Mouse (Mus musculus) adrenal gland, adult 2 months (tissue): ENCODE data around the gene Tpr. TPM values are rescaled to one million over a fixed set of nuclear protein-coding genes. Genes with fewer than 3 reads are reported as not detected.

Experiments
- DNase-seq: peaks from one replicate; pipeline ENCODE4 v3.0.0; 2021
- long read RNA-seq: library from polyadenylated mRNA; stranded (forward); transcript quantifications from one replicate; pipeline ENCODE4 v2.0.0, GENCODE M21; 2021
- polyA plus RNA-seq: library from polyadenylated mRNA; depleted of rRNA; stranded (reverse); fragments of >200 nt; gene quantifications from 2 replicates; pipeline ENCODE4 v1.2.3, GENCODE M21; 2012; rRNA removed
- total RNA-seq, 2 experiments: library from RNA; stranded (reverse); gene quantifications; 2 replicates each; pipeline ENCODE4 v1.2.3; 2021

Tpr gene
- 100 to 1,000 TPM in 1 of 2 experiments, 10 to 100 TPM in 1; 94.9 to 145 TPM for total RNA-seq
- 24.7 and 30.7 TPM in 2 replicates for polyA plus RNA-seq
- long read RNA-seq, full-length matches to known transcripts, result 2 of 5 reads
- long read RNA-seq, partial matches to known transcripts, result 3 of 5 reads
- long read RNA-seq, other reads (novel, unspliced or antisense), result 0 of 5 reads

- peak; percentile 98 for DNase-seq
Measured at GRCm38 (mm10) chr1:150392638-150393487, at the start of gene Tpr, which contains the start of gene Odr4. Gene Tpr (plus strand): TSS chr1:150392838. Gene Odr4 (minus strand): TSS chr1:150393080.

- no peak for DNase-seq
Measured at GRCm38 (mm10) chr1:150360864-150361263, 31.8 kb upstream of the Tpr start.

- no peak for DNase-seq
Measured at GRCm38 (mm10) chr1:150372895-150373294, 19.7 kb upstream of the Tpr start.

DNA sequence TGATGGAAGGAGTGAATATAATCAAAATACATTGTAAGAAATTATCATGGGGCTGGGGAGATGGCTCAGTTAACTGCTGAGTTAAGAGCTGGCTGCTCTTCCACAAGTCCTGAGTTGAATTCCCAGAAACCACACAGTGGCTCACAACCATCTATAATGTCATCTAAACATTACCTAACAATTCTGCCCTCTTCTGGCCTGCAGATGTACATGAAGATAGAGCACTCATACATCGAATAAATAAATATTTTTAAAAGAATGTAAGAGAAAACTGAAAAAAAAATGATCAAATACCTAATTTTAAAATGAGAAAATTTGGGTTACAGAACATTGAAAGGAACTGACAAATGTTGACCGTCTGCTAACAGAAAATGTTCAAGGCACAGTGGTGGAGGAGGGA lies 18.4 kb upstream of the Tpr start:
- no peak for DNase-seq

DNA sequence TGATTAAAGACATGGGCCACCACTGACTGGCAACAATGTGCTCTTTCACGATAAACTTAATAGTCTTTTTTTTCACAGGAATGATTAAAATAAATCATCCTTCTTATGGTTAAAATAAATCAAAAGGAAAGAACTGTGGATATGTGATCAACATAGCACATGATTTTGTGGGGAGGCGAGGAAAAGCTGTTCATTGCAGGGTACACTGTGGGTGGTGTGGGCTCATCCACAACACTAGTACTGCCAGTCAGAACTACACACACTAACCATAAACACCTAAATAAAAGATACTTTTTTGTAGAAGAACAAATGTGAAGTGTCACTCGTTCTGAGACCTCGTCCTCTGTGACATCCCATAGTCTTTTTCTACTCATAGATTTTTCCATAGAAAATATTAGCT lies 8.5 kb upstream of the Tpr start:
- DNase-seq, result no peak

DNA sequence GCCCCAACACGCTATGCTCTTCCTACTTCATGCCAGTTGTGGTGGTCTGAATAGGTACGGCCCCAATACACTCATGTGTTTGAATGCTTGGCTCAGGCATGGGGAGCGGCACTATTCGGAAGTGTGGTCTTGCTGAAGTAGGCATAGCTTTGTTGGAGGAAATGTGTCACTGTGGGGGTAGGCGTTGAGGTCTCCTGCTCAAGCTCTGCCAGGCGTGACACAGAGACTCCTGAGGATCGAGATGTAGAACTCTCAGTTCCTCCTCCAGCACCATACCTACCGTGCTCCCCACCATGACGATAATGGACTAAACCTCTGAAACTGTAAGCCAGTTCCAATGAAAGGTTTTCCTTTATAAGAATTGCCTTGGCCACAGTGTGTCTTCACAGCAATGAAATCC lies 5.1 kb upstream of the Tpr start:
- DNase-seq, result no peak

DNA sequence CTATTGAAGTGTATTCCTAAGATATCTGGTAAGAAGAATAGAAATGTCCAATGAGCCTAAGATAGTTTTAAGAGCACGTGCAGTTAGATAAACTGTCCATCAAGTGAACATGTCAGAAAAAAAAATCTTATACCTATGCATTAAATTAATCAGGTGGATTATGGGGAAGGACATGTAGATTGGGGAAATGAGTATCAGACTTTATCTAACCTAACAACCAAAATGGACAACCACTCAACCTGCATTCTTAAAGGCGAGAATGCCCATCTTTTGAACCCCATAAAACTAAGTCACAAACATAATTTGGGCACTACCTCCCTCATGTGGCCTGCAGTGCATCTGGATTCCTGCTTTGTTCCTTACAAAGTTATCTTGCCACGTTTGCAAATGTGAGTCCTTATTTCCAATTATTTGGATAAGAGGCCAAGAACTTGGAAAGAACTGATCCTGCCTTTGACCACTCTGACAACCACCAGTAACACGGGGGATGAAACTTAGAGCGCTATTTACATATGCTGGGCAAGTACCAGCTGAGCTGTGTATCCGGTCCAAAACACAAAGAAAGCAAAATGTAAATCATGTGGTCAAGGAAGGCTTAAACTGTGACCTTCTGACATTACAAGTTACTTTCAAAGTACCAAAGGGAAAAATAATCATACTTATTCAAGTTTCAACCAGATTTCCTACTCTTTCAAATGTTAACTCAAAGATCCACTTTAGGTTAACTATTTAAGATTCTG lies 3.1 kb upstream of the Tpr start:
- no peak for DNase-seq

- DNase-seq, result no peak
Measured at GRCm38 (mm10) chr1:150391931-150392637, 554 bp upstream of the Tpr start.

DNA sequence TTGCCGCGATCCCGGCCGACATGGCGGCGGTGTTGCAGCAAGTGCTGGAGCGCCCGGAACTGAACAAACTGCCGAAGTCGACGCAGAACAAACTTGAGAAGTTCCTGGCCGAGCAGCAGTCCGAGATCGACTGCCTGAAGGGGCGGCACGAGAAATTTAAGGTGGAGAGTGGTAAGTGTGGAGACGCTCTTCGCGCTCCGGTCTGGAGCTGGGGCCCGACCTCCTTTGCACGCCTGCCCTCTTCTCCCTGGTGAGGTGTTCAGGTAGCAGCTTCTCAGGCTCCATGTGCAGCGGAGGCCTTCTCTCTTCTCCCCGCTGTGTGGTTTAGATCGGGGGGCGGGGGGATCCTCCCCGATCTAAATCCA lies 832 bp downstream of the Tpr start:
- DNase-seq, result no peak

DNA sequence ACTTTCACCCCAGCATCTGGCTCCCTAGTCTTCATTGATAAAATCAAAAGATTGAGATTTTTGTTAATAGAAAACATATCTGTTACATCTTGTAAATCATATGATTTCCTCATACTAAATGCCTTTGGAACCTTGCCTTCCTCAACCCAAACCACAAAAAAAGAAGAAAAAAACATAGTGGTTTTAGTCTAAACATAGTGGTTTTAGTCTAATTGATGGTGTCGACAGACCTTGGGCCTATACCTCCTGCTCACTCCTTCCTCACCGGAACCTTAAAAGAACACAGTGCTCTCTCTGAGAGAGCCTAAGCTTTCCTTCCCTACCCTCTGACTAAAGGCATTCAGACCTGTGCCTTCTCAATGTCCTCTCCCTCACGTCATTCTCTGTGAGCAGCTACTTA lies 3.4 kb downstream of the Tpr start:
- DNase-seq, result no peak

DNA sequence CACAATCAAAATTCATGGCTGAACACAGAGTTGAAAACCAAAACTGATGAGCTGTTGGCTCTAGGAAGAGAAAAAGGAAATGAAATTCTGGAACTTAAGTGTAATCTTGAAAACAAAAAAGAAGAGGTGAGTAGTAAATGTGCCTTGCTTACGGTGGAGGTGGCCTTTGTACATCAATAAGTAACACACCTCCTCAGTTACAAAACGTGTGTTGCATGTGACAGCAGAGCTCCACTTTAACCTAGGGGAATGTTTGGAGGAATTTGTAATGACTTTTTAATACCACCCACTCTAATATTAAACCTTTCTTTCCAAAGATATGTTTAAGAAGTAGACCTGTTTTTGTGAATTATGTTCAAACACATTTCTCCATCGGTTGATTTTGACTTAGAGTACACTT lies 11.3 kb downstream of the Tpr start:
- DNase-seq, result no peak

DNA sequence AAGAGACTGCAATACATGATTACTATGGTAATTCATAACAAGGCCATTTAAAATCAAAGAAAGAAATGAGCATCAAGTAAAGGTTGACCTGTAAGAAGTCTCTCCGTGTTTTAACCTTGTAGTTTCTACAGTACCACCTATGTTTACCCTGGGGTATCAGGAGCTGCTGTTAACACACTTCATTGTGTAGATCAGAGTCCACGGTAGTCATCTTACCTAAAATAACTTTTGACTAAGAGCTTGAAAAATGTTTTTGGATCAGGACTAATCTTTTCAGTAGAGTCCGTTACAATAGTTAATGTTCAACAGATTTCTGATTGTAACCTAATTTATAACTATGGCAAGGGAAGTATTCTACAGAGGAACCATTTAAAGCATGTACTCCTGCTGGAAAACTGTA lies 11.9 kb downstream of the Tpr start:
- DNase-seq, result no peak

- DNase-seq, result peak; percentile 34
Measured at GRCm38 (mm10) chr1:150407285-150407684, 14.6 kb downstream of the Tpr start.

DNA sequence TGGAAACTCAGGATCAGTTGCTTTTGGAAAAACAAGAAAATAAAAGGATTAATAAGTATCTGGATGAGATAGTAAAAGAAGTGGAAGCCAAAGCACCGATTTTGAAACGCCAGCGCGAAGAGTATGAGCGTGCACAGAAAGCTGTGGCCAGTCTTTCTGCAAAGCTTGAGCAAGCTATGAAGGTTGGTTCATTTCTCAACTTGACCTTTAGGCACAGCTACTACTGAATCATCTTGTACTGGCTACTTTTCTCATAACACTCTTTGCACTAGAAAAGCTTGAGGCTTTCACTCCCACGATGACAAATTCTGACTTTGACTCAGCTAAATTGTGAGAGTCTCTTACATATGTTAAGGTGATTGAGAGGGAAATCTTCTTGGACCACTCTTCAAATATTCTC lies 17.4 kb downstream of the Tpr start:
- DNase-seq, result peak; percentile 26

- DNase-seq, result no peak
Measured at GRCm38 (mm10) chr1:150416006-150416405, 23.4 kb downstream of the Tpr start.

DNA sequence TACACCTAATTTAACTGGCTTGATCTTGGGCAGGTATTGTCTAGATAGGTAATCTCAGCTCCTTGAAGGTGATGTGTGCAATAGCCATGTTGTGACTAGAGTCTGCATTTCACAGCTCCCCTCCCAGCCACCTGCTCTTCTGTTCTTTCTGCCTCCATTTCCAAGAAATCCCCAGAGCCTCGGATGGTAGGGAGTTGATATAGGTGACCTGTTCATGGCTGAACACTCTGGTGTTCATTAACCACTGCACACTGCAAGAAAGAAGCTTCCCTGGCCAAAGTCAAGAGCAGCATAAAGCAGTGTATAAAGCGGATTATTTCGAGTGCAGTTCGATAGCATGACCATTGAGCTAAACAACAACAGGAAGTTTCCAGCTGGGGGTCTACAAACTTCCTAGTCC lies 25.8 kb downstream of the Tpr start:
- DNase-seq, result no peak

DNA sequence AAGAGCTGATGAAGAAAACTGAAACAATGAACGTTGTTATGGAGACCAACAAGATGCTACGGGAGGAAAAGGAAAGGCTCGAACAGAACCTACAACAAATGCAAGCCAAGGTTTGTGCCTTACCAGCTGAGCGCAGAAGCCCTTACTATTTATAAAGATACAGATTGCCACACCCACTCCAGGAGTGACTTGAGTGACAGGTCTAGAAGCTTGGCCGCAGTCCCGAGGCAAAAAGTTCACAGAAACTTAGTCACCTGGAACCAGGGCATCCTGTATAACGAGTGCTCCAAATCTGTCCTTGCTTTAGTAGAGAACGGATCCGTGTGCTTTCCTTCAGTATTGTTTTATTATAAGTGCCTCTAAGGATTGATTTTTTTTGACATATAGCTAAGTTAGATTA lies 33.0 kb downstream of the Tpr start:
- DNase-seq, result no peak

- DNase-seq, result no peak
Measured at GRCm38 (mm10) chr1:150426216-150426615, 33.6 kb downstream of the Tpr start.

- no peak for DNase-seq
Measured at GRCm38 (mm10) chr1:150438641-150439040, 46.0 kb downstream of the Tpr start.

DNA sequence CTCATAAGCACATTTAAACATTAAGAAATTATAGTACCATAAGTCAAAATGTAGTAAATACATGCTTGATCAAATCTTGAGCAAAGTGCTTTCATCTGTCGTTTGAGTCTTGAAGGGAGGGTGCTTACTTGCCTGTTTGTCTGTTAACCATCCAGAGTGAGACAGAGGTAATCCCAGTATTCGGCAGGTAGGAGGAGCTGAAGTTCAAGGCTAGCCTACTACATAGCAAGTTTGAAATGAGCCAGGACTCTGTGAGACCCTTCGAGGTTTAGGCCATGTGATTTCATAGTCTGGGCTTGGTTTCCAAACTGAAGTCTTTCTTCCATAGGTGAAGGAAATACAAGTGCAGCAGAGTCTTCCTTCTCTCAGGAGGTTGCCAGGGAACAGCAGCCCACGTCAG lies 49.1 kb downstream of the Tpr start:
- DNase-seq, result no peak

DNA sequence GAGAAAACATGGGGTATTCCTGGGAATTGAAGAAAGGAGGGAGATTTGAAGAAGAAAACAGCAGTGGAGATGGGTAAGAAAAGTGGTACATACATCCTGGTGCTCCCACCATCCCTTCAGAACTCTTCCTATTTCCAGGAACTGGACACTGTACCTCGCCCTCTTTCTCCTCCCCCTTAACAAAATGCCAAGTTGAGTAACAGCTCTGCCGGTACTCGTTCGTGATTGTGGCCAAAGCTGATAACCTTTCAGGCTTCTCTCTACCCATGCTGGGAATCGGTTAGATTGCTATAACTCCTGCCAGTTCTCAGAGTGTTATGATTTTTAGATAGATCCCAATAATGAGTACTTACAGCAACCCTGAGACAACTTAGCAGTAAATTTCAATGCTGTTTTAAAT lies 66.3 kb downstream of the Tpr start:
- DNase-seq, result no peak

DNA sequence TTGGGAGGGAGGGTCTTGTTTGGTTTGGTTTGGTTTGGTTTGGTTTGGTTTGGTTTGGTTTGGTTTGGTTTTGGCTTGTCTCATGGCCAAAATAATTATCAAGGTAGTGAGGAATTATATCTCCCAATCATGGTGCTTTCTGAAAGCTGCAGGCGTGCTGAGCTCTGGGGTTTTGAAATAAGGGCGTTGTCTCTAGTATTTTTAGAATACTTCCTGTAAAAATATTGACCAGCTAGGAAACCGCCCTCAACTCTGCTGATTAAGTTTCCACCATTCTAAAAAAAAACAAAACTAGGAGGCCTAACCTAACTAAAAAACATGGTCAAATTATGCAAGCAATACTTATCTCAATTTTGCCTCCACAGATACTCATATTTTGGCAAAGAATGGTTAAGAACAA lies 67.0 kb downstream of the Tpr start:
- DNase-seq, result no peak

- peak; percentile 29 for DNase-seq
Measured at GRCm38 (mm10) chr1:150460595-150460994, 68.0 kb downstream of the Tpr start.
